Mouse (Mus musculus) brain, embryonic 14.5 days (tissue): Measurements from ENCODE around the gene Olfr279. TPM values are rescaled to one million over a fixed set of nuclear protein-coding genes. Genes with fewer than 3 reads are reported as not detected.

ENCODE experiments used
- DNase-seq: peaks from one replicate; pipeline ENCODE4 v3.0.0-alpha.2; 2011; ENCODE audit warnings: low read depth
- CTCF ChIP-seq: fragments of 200-500 bp; IDR thresholded peaks from 2 replicates; pipeline ENCODE4 v1.5.1; 2012; ENCODE audit warnings: inconsistent platforms, mild to moderate bottlenecking, moderate library complexity, borderline replicate concordance; ENCODE audit not compliant: insufficient read depth, insufficient read length; ENCODE audit errors: extremely low read depth
- POLR2A ChIP-seq: fragments of 200-500 bp; IDR thresholded peaks from 2 replicates; pipeline ENCODE4 v1.6.1; 2012; ENCODE audit warnings: mild to moderate bottlenecking, inconsistent platforms, borderline replicate concordance; ENCODE audit not compliant: poor library complexity, insufficient read depth, insufficient read length, severe bottlenecking; ENCODE audit errors: extremely low read depth
- polyA plus RNA-seq: library from polyadenylated mRNA; depleted of rRNA; stranded (reverse); fragments of >200 nt; gene quantifications from 2 replicates; pipeline ENCODE4 v1.2.3, GENCODE M21; 2012; rRNA removed

Gene Olfr279
- polyA plus RNA-seq, 1 experiment = not detected

DNA sequence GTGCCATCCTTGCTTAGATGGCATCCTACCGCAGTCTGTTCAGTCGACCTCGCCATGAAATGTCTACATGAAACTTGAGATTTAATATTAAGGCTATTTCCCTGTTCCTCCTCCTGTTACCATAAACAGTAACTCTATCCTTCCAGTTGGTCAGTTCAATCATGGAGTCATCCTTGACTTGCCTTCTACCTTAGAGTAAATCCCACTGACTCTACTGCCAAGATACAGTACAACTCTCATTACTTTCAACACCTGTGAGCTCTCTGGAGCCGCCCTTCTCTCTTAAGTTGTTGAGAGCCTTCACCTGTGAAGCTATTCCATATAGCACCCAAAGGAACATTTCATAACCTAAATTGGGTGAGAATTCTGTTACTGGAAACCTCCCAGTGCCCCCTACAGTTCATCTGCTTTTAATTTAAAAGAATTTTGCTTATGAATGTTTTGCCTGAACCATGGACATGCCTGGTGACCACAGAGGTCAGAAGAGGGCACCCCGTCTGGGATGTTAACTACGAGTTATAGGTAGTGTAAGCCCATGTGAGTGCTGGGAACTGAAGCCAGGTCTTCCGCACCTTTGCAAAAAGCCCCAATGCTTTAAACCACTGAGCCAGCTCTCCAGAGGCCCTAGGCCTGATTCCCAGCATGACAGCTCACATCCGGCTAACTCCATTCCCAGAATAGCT is 44.8 kb downstream of the Olfr279 start:
- DNase-seq = no peak
- TF ChIP-seq POLR2A (no peak), CTCF (no peak)

- no peak for DNase-seq
- no peak for TF ChIP-seq CTCF
- no peak for TF ChIP-seq POLR2A
Observed at GRCm38 (mm10) chr15:98537923-98538322, 45.7 kb downstream of the Olfr279 start.

GRCm38 (mm10) chr15:98541064-98541463 is 48.9 kb downstream of the Olfr279 start:
- TF ChIP-seq CTCF (no peak), POLR2A (no peak)
- no peak for DNase-seq

- no peak for TF ChIP-seq CTCF
- no peak for TF ChIP-seq POLR2A
- no peak for DNase-seq
Observed at GRCm38 (mm10) chr15:98543341-98543740, 51.1 kb downstream of the Olfr279 start.

DNA sequence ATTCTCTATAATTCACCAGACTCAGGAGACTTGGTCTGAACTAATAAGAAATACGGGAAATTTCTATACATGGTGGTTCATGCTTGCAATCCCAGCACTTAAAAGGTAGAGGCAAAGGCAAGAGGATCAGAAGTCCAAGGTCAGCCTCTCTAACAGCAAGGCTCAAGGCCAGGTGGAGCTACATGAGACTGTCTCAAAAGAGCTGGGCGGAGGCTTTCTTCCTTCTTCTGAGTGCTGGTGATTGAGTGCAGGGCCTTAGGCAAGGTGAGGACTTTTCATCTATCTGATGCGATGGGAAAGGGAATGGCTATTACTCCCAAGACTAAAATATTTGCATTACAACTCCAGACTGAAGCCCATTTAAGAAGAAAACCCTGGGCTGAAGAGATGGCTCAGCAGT is 52.9 kb downstream of the Olfr279 start:
- no peak for DNase-seq
- TF ChIP-seq POLR2A (no peak), CTCF (no peak)

GRCm38 (mm10) chr15:98546843-98547242 is 54.6 kb downstream of the Olfr279 start:
- no peak for DNase-seq
- TF ChIP-seq POLR2A (no peak), CTCF (no peak)

Other genes starting within 250 kb of the Olfr279 start
- gene H1fnt, start 235.1 kb upstream of the Olfr279 start, polyA plus RNA-seq = not detected in 2 replicates
- gene Zfp641, start 196.2 kb upstream of the Olfr279 start, polyA plus RNA-seq = 7.7 and 13.9 TPM in 2 replicates
- gene Olfr285, start 175.0 kb upstream of the Olfr279 start, polyA plus RNA-seq = not detected in 2 replicates
- not detected in 2 replicates for gene Olfr284, start 151.4 kb upstream of the Olfr279 start, polyA plus RNA-seq
- not detected in 2 replicates for gene Olfr283, start 111.5 kb upstream of the Olfr279 start, polyA plus RNA-seq
- gene Olfr282, start 61.2 kb upstream of the Olfr279 start, polyA plus RNA-seq = not detected in 2 replicates
- not detected in 2 replicates for gene Olfr281, start 39.8 kb upstream of the Olfr279 start, polyA plus RNA-seq
- gene OR5BS1P, start 22.5 kb upstream of the Olfr279 start, polyA plus RNA-seq = not detected in 2 replicates
- not detected in 2 replicates for gene Lalba, start 9.7 kb upstream of the Olfr279 start, polyA plus RNA-seq
- gene Kansl2, start 41.9 kb downstream of the Olfr279 start, polyA plus RNA-seq = 106 and 115 TPM in 2 replicates
- gene Ccnt1, start 78.5 kb downstream of the Olfr279 start, polyA plus RNA-seq = 25.5 and 29.5 TPM in 2 replicates
- gene 4930415O20Rik, start 78.6 kb downstream of the Olfr279 start, polyA plus RNA-seq = not detected in 2 replicates
- 38.3 and 50.2 TPM in 2 replicates for gene Adcy6, start 117.7 kb downstream of the Olfr279 start, polyA plus RNA-seq
- 287 and 323 TPM in 2 replicates for gene Cacnb3, start 138.4 kb downstream of the Olfr279 start, polyA plus RNA-seq
- 38.9 and 55.6 TPM in 2 replicates for gene Ddx23, start 170.5 kb downstream of the Olfr279 start, polyA plus RNA-seq
- 13.7 and 14.0 TPM in 2 replicates for gene Rnd1, start 185.1 kb downstream of the Olfr279 start, polyA plus RNA-seq
- 1.7 and 3.2 TPM in 2 replicates for gene Ccdc65, start 215.8 kb downstream of the Olfr279 start, polyA plus RNA-seq
- 4.7 and 5.9 TPM in 2 replicates for gene Fkbp11, start 235.8 kb downstream of the Olfr279 start, polyA plus RNA-seq